Mouse (Mus musculus) lung, embryonic 14.5 days (tissue): ENCODE data around the gene Cenpb. TPM values are rescaled to one million over a fixed set of nuclear protein-coding genes. Genes with fewer than 3 reads are reported as not detected.

Experiments used
- ATAC-seq: fragments of 200-750 bp; cut with Nextera tagmentation; 2 replicates; pipeline ENCODE4 v1.8.0; 2017; ENCODE audit warnings: mild to moderate bottlenecking, moderate TSS enrichment, moderate library complexity; ENCODE audit not compliant: insufficient read depth
- DNase-seq: peaks from one replicate; pipeline ENCODE4 v3.0.0-alpha.2; 2015
- H3K27ac ChIP-seq: fragments of 300-500 bp; sonication (generic); 2 replicates; pipeline ENCODE4 v1.5.1; 2014; ENCODE audit warnings: low read depth, mild to moderate bottlenecking, moderate library complexity
- H3K27me3 ChIP-seq: fragments of 300-500 bp; sonication (generic); 2 replicates; pipeline ENCODE4 v1.6.1; 2014; ENCODE audit warnings: low read length, control low read depth; ENCODE audit not compliant: insufficient read depth
- H3K36me3 ChIP-seq: fragments of 300-500 bp; sonication (generic); 2 replicates; pipeline ENCODE4 v1.6.1; 2014; ENCODE audit warnings: control low read depth; ENCODE audit not compliant: insufficient read depth
- H3K4me1 ChIP-seq: fragments of 300-500 bp; sonication (generic); 2 replicates; pipeline ENCODE4 v1.6.1; 2014; ENCODE audit warnings: antibody characterized with exemption, control low read depth; ENCODE audit not compliant: insufficient read depth
- H3K4me2 ChIP-seq: fragments of 300-500 bp; sonication (generic); 2 replicates; pipeline ENCODE4 v1.6.1; 2014; ENCODE audit warnings: mild to moderate bottlenecking
- H3K4me3 ChIP-seq: fragments of 300-500 bp; sonication (generic); 2 replicates; pipeline ENCODE4 v1.5.1; 2014; ENCODE audit warnings: low read depth, low read length
- H3K9ac ChIP-seq: fragments of 300-500 bp; sonication (generic); 2 replicates; pipeline ENCODE4 v1.6.1; 2014
- H3K9me3 ChIP-seq: fragments of 300-500 bp; sonication (generic); 2 replicates; pipeline ENCODE4 v1.6.1; 2016; ENCODE audit warnings: low read depth, low read length, control low read depth
- CTCF ChIP-seq: IDR thresholded peaks from 2 replicates; pipeline ENCODE4 v1.5.1; 2016; ENCODE audit warnings: antibody characterized with exemption, low read depth
- WGBS: fragments of 180-500 bp; shearing (Covaris S2); extraction: QIAGEN DNeasy Blood & Tissue Kit; methylation state at CpG from one replicate; pipeline ENCODE4 v1.1.7; 2014; 5-methylcytosine and 5-hydroxymethylcytosine counted together
- polyA plus RNA-seq: library from polyadenylated mRNA; unstranded; fragments of >200 nt; fragmentation: Nextera tagmentation; extraction: Ambion mirVana; gene quantifications from 2 replicates; pipeline ENCODE4 v1.2.1, GENCODE M21; 2014

Gene Cenpb
- polyA plus RNA-seq, 1 experiment from 2014 or later: 9.3 TPM

DNA sequence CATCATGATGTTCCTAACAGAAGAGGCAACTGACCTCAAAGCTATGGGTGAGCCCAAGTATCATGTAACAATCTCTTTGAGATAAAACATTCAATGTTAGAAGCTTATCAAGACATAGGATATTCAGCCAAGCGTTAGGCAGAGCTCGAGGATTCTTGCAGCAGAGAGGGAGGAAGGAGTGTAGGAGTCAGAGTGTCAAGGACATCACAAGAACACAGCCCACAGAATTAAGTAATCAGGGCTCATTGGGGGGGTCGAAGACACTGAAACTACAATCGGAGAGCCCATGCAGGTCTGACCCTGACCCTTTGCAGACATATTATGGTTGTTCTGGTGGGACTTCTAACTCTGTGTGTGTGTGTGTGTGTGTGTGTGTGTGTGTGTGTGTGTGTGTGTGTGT lies 40.2 kb upstream of the Cenpb start:
- Histone ChIP-seq H3K27me3 (no peaks in the 10 kb centered on the region), H3K9ac (no peak overlapping the region), H3K4me3 (no peak overlapping the region), H3K4me2 (no peak overlapping the region), H3K4me1 (no peaks in the 10 kb centered on the region; the same call in 1 of the 2 replicates), H3K36me3 (no peaks in the 10 kb centered on the region), H3K27ac (no peak overlapping the region), H3K9me3 (no peaks in the 10 kb centered on the region)
- DNase-seq: no peak
- WGBS: 55% methylated on average over 4 of the region's 4 CpGs
- TF ChIP-seq CTCF: no peak
- ATAC-seq: no peak

GRCm38 (mm10) chr2:131215941-131216858 lies 36.3 kb upstream of the Cenpb start:
- no peak overlapping the region for H3K4me3 ChIP-seq
- H3K27ac ChIP-seq: no peak overlapping the region
- ATAC-seq: no peak
- H3K9me3 ChIP-seq: no peaks in the 10 kb centered on the region
- no peak overlapping the region for H3K9ac ChIP-seq
- H3K4me2 ChIP-seq: no peak overlapping the region
- no peaks in the 10 kb centered on the region for H3K27me3 ChIP-seq
- no peaks in the 10 kb centered on the region for H3K4me1 ChIP-seq
- peaks cover 11% of the 10 kb centered on the region; the same call in 1 of the 2 replicates for H3K36me3 ChIP-seq
- no peak for TF ChIP-seq CTCF
- no peak for DNase-seq
- WGBS: 79% methylated on average over 7 of the region's 7 CpGs

GRCm38 (mm10) chr2:131213773-131214172 lies 33.9 kb upstream of the Cenpb start:
- Histone ChIP-seq H3K27ac (no peak overlapping the region), H3K9me3 (no peaks in the 10 kb centered on the region), H3K4me2 (no peak overlapping the region), H3K9ac (no peak overlapping the region), H3K36me3 (peaks cover 11% of the 10 kb centered on the region; the same call in 1 of the 2 replicates), H3K27me3 (no peaks in the 10 kb centered on the region), H3K4me1 (peaks cover 8% of the 10 kb centered on the region), H3K4me3 (no peak overlapping the region)
- ATAC-seq: no peak
- TF ChIP-seq CTCF: no peak
- no peak for DNase-seq
- WGBS: 88% methylated on average over 7 of the region's 7 CpGs

DNA sequence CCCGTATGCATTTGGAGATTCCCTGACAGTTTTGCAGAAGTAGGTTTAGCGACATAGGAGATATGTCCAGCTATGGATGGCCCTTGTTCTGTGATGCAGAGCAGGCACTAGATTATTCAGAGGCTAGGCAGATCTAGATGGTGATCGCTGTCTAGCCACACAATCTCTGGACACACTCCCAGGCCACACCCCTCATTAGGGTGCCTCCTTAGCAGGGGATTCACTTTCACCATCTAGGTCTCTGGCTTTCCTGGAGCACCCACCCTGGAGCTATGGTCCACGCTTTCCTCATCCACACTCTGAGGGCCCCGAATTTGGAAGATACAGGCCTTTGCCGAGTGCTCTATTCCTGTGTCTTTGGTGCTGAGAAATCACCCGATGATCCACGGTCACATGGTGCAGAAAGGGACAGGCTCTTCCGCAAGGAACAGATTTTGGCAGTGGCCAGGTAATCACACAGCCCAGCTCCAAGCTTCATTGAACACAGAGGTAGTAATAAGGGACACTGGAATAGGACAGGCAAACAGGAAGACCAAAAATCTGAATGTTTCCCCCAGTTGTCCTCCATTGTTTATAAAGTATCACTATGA lies 31.3 kb upstream of the Cenpb start:
- no peak for ATAC-seq
- TF ChIP-seq CTCF: no peak
- peaks cover 8% of the 10 kb centered on the region for H3K4me1 ChIP-seq
- H3K36me3 ChIP-seq: peaks cover 11% of the 10 kb centered on the region; the same call in 1 of the 2 replicates
- peak overlapping the region; percentile 71 for H3K9ac ChIP-seq
- no peak for DNase-seq
- no peaks in the 10 kb centered on the region for H3K9me3 ChIP-seq
- WGBS: 56% methylated on average over 9 of the region's 9 CpGs
- peak overlapping the region; percentile 64 for H3K4me3 ChIP-seq
- peak overlapping the region; percentile 91 for H3K27ac ChIP-seq
- no peaks in the 10 kb centered on the region for H3K27me3 ChIP-seq
- peak overlapping the region; percentile 79 for H3K4me2 ChIP-seq

- H3K36me3 ChIP-seq: peaks cover 11% of the 10 kb centered on the region; the same call in 1 of the 2 replicates
- DNase-seq: peak; percentile 97
- H3K4me2 ChIP-seq: peak overlapping the region; percentile 79
- no peaks in the 10 kb centered on the region for H3K9me3 ChIP-seq
- TF ChIP-seq CTCF: peak; percentile 96
- peak overlapping the region; percentile 91 for H3K27ac ChIP-seq
- peak; percentile 97 for ATAC-seq
- H3K4me3 ChIP-seq: peak overlapping the region; percentile 64
- H3K9ac ChIP-seq: peak overlapping the region; percentile 71
- under 1% methylated on average over 50 of the region's 50 CpGs for WGBS
- peaks cover 8% of the 10 kb centered on the region for H3K4me1 ChIP-seq
- H3K27me3 ChIP-seq: no peaks in the 10 kb centered on the region
Observed at GRCm38 (mm10) chr2:131209969-131210792, 30.3 kb upstream of the Cenpb start.

- peak overlapping the region; percentile 64; the same call in 1 of the 2 replicates for H3K4me3 ChIP-seq
- WGBS: 75% methylated on average over 4 of the region's 4 CpGs
- peak overlapping the region; percentile 79 for H3K4me2 ChIP-seq
- peak overlapping the region; percentile 91 for H3K27ac ChIP-seq
- peaks cover 11% of the 10 kb centered on the region; the same call in 1 of the 2 replicates for H3K36me3 ChIP-seq
- DNase-seq (no peak), ATAC-seq (no peak)
- peak overlapping the region; percentile 71 for H3K9ac ChIP-seq
- H3K4me1 ChIP-seq: peaks cover 15% of the 10 kb centered on the region
- no peaks in the 10 kb centered on the region for H3K27me3 ChIP-seq
- no peak for TF ChIP-seq CTCF
- no peaks in the 10 kb centered on the region for H3K9me3 ChIP-seq
Observed at GRCm38 (mm10) chr2:131209125-131209795, 29.4 kb upstream of the Cenpb start.
